Mouse (Mus musculus) limb, embryonic 14.5 days (tissue): ENCODE measurements at regions not wholly inside any gene's neighbourhood (a gene's known extent, or its start where the extent isn't known, plus 50 kb on each side); places are given as distances from the start of the nearest gene placed in this dataset.

Experiments used
- ATAC-seq: fragments of 200-750 bp; cut with Nextera tagmentation; 2 replicates; pipeline ENCODE4 v1.8.0; 2017; ENCODE audit warnings: low read depth, moderate number of reproducible peaks, moderate TSS enrichment; ENCODE audit not compliant: low FRiP score
- DNase-seq: peaks from one replicate; pipeline ENCODE4 v3.0.0-alpha.2; 2015; ENCODE audit warnings: low spot score
- H3K27ac ChIP-seq: fragments of 300-500 bp; sonication (generic); replicated peaks from 2 replicates; pipeline ENCODE4 v1.5.1; 2014; ENCODE audit warnings: low read depth, mild to moderate bottlenecking, low read length, moderate library complexity, mixed read lengths
- H3K27me3 ChIP-seq: fragments of 300-500 bp; sonication (generic); 2 replicates; pipeline ENCODE4 v1.6.1; 2014; ENCODE audit warnings: low read length, mixed read lengths; ENCODE audit not compliant: control insufficient read depth, insufficient read depth
- H3K36me3 ChIP-seq: fragments of 300-500 bp; sonication (generic); 2 replicates; pipeline ENCODE4 v1.6.1; 2014; ENCODE audit warnings: mild to moderate bottlenecking, low read length, moderate library complexity, mixed read lengths; ENCODE audit not compliant: control insufficient read depth, insufficient read depth
- H3K4me1 ChIP-seq: fragments of 300-500 bp; sonication (generic); 2 replicates; pipeline ENCODE4 v1.6.1; 2014; ENCODE audit warnings: antibody characterized with exemption, low read length, mixed read lengths; ENCODE audit not compliant: control insufficient read depth, insufficient read depth
- H3K4me2 ChIP-seq: fragments of 300-500 bp; sonication (generic); replicated peaks from 2 replicates; pipeline ENCODE4 v1.6.1; 2014; ENCODE audit warnings: low read depth, mild to moderate bottlenecking, low read length, moderate library complexity; ENCODE audit not compliant: severe bottlenecking
- H3K4me3 ChIP-seq: fragments of 300-500 bp; sonication (generic); replicated peaks from 2 replicates; pipeline ENCODE4 v1.5.1; 2014; ENCODE audit warnings: low read length
- H3K9ac ChIP-seq: fragments of 300-500 bp; sonication (generic); 2 replicates; pipeline ENCODE4 v1.6.1; 2014; ENCODE audit warnings: mild to moderate bottlenecking, low read depth, low read length, moderate library complexity; ENCODE audit not compliant: severe bottlenecking
- H3K9me3 ChIP-seq: fragments of 300-500 bp; sonication (generic); 2 replicates; pipeline ENCODE4 v1.6.1; 2016; ENCODE audit warnings: low read length; ENCODE audit not compliant: control insufficient read depth
- POLR2A ChIP-seq: fragments of 200-500 bp; IDR thresholded peaks from 2 replicates; pipeline ENCODE4 v1.8.0; 2012; ENCODE audit warnings: inconsistent platforms, mild to moderate bottlenecking, moderate library complexity, borderline replicate concordance; ENCODE audit not compliant: insufficient read depth, insufficient read length; ENCODE audit errors: extremely low read depth
- WGBS: fragments of 180-500 bp; shearing (Covaris S2); extraction: QIAGEN DNeasy Blood & Tissue Kit; methylation state at CpG from one replicate; pipeline ENCODE4 v1.1.7; 2014; 5-methylcytosine and 5-hydroxymethylcytosine counted together

DNA sequence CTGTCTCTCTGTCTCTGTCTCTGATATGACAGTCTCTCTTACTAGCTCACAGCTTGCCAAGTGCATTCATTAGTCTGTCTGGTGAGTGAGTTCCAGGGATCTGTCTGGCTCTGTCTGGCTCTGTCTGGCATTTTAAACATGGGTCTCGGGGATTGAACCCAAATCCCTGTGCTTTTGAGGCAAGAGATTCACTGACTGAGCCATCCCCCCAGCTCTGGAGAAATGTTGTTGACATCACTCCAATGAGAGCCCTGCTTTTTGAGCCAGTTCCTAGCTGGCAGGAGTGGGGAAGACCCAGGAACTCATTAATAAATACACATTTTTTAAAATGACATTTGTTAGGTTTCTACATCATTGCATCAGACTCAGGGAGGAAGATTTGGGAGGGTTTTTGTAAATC, 163.1 kb downstream of the Stk31 start:
- no peak for ATAC-seq
- H3K4me1 ChIP-seq: no peaks in the 10 kb centered on the region
- TF ChIP-seq POLR2A: no peak

DNA sequence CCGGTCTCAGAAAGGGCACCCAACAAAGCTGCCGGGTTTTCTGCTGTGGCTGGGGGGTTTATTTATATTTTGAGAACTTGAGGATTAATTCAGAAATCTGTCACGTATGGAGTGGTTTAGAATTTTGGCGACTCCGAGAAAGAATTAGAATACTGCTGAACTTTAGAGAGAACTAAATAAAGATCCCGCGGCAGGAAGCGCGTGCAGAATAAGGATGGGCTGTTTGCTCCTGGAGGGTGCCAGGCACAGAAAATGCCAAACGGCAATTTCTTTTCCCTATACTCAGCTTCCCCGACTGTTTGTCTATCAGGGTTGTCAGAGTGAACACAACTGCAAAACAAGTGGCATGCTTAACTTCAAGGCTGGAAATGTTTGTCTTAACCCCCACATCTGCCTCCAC, 163.7 kb downstream of the Stk31 start:
- ATAC-seq: no peak
- Histone ChIP-seq H3K27ac (no peak overlapping the region), H3K9ac (no peak overlapping the region), H3K4me3 (no peak overlapping the region), H3K9me3 (no peaks in the 10 kb centered on the region), H3K36me3 (no peaks in the 10 kb centered on the region), H3K4me1 (no peaks in the 10 kb centered on the region), H3K27me3 (no peaks in the 10 kb centered on the region), H3K4me2 (no peak overlapping the region)
- 87% methylated on average over 11 of the region's 11 CpGs for WGBS
- DNase-seq: no peak
- TF ChIP-seq POLR2A: no peak

More for the DNA sequence above, 163.1 kb downstream of the Stk31 start:
- no peak overlapping the region for H3K9ac ChIP-seq
- no peaks in the 10 kb centered on the region for H3K27me3 ChIP-seq
- H3K4me3 ChIP-seq: no peak overlapping the region
- H3K9me3 ChIP-seq: no peaks in the 10 kb centered on the region
- DNase-seq: no peak
- no peaks in the 10 kb centered on the region for H3K36me3 ChIP-seq
- 78% methylated on average over 1 of the region's 1 CpGs for WGBS
- H3K4me2 ChIP-seq: no peak overlapping the region
- no peak overlapping the region for H3K27ac ChIP-seq

DNA sequence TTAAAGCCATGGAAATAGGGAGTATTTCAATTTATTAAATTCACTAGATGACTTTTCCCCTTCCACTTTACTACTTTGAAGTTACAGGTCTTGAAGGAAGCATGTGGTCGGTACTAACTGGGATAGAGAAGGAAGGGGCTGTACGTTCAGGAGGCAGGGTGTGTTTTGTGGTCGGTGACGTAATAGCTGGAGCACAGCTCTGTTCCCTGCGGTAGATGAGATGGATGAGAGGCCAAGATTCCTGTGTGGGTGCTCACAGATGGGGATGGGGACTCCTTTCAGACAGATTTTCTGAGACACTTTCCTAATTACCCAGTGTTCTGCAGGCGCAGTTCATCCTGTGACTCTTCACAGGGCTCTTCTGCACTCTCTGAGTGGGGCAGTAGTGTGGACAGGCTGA, 182.9 kb downstream of the Stk31 start:
- Histone ChIP-seq H3K4me1 (no peaks in the 10 kb centered on the region; the same call in 1 of the 2 replicates), H3K27ac (no peak overlapping the region), H3K9ac (no peak overlapping the region), H3K27me3 (no peaks in the 10 kb centered on the region), H3K4me2 (no peak overlapping the region), H3K36me3 (no peaks in the 10 kb centered on the region), H3K9me3 (no peaks in the 10 kb centered on the region), H3K4me3 (no peak overlapping the region)
- 48% methylated on average over 6 of the region's 6 CpGs for WGBS
- TF ChIP-seq POLR2A: no peak
- DNase-seq: no peak
- ATAC-seq: no peak

DNA sequence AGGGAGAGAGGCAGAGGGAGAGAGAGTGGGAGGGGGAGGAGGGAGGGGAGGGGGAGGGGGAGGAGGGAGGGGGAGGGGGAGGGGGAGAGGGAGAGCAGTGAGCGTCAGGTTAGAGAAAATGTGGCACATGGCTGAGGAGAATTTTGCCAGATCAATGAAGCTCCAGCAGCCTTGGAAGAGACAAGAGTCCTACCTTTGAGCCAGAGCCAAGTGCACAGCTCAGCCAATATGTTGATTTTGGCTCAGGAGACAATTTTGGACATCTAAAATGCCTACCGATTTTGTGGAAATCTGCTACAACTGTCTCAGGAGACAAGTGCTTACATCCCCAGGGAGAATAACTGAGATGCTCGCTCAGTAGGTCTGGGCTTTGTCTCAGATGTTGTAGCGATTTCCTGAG, 184.3 kb downstream of the Stk31 start:
- no peak for DNase-seq
- no peak for ATAC-seq
- Histone ChIP-seq H3K36me3 (no peaks in the 10 kb centered on the region), H3K9me3 (no peaks in the 10 kb centered on the region), H3K27ac (no peak overlapping the region), H3K4me2 (no peak overlapping the region), H3K4me3 (no peak overlapping the region), H3K9ac (no peak overlapping the region), H3K4me1 (no peaks in the 10 kb centered on the region; the same call in 1 of the 2 replicates), H3K27me3 (no peaks in the 10 kb centered on the region)
- no peak for TF ChIP-seq POLR2A
- WGBS: 76% methylated on average over 4 of the region's 4 CpGs

DNA sequence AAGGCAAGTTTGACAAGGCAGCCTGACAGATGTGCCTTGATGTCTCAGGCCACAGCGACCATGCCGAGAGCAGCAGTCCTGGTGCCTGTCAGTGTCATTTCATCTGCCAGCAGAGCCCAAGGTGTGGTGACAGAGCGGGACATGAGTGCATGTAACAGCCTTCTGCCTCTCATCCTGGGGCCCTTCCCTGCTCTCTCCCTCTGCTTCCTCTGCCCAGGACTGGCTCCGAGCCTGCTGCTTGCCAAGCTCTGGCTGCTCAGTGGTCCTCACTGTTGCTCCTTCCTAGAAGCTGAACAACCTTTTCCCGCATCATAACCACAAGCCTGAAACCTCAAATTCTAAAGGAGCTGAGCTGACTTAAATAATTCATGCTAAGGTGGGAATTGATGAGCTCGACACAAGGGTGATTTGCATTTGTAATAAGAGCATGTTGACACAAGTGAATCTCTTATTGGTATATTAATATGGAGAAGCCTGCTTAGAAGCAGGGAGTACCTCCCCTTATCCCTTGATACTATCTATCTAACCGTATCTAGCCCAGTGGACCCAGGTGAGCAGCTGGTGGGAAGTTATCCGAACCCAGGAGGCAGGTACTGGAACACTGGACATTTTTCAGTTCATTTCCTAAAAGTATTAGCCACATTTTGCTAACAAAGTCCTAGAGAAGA, 186.8 kb downstream of the Stk31 start:
- Histone ChIP-seq H3K4me3 (no peak overlapping the region), H3K27ac (no peak overlapping the region), H3K4me1 (no peaks in the 10 kb centered on the region; the same call in 1 of the 2 replicates), H3K36me3 (no peaks in the 10 kb centered on the region), H3K27me3 (no peaks in the 10 kb centered on the region), H3K9me3 (no peaks in the 10 kb centered on the region), H3K9ac (no peak overlapping the region), H3K4me2 (no peak overlapping the region)
- DNase-seq: no peak
- ATAC-seq: no peak
- 71% methylated on average over 8 of the region's 8 CpGs for WGBS
- no peak for TF ChIP-seq POLR2A
